Mouse (Mus musculus): ENCODE measurements at regions not wholly inside any gene's neighbourhood (a gene's known extent, or its start where the extent isn't known, plus 50 kb on each side); places are given as distances from the start of the nearest gene placed in this dataset.
A peak's percentile ranks its signal among the peaks of the same experiment; 100 is the strongest.

GRCm38 (mm10) chr2:128424236-128424635, 166.8 kb upstream of the Spdye4c start:
- 76% methylated on average over 7 of the region's 7 CpGs for WGBS
- H3K4me1 ChIP-seq: no peaks in the 10 kb centered on the region
- no peak overlapping the region for H3K4me2 ChIP-seq (replicated peaks)
- H3K4me3 ChIP-seq: no peak overlapping the region
- H3K27ac ChIP-seq: no peak overlapping the region
- H3K9me3 ChIP-seq: no peaks in the 10 kb centered on the region
- ATAC-seq (ENCODE audit: low FRiP score, low read depth): no peak
- no peaks in the 10 kb centered on the region for H3K27me3 ChIP-seq (replicated peaks)
- H3K9ac ChIP-seq: no peak overlapping the region
- no peaks in the 10 kb centered on the region for H3K36me3 ChIP-seq

GRCm38 (mm10) chr2:128427181-128427880, 163.7 kb upstream of the Spdye4c start:
- no peaks in the 10 kb centered on the region for H3K36me3 ChIP-seq
- WGBS: 88% methylated on average over 6 of the region's 6 CpGs

GRCm38 (mm10) chr2:128428154-128428553, 162.9 kb upstream of the Spdye4c start:
- Histone ChIP-seq H3K9me3 (no peaks in the 10 kb centered on the region), H3K4me2 (replicated peaks) (no peak overlapping the region), H3K4me1 (no peaks in the 10 kb centered on the region; the same call in 1 of the 2 replicates), H3K9ac (no peak overlapping the region), H3K4me3 (no peak overlapping the region), H3K36me3 (no peaks in the 10 kb centered on the region), H3K27ac (no peak overlapping the region), H3K27me3 (replicated peaks) (no peaks in the 10 kb centered on the region)
- WGBS: 11% methylated on average over 7 of the region's 7 CpGs
- no peak for ATAC-seq (ENCODE audit: low FRiP score, low read depth)

More at GRCm38 (mm10) chr2:128427181-128427880, 163.7 kb upstream of the Spdye4c start:
- H3K9ac ChIP-seq: no peak overlapping the region
- no peaks in the 10 kb centered on the region for H3K27me3 ChIP-seq (replicated peaks)
- no peak overlapping the region for H3K4me2 ChIP-seq (replicated peaks)
- no peaks in the 10 kb centered on the region; the same call in 1 of the 2 replicates for H3K4me1 ChIP-seq
- ATAC-seq (ENCODE audit: low FRiP score, low read depth): no peak
- no peak overlapping the region for H3K4me3 ChIP-seq
- H3K27ac ChIP-seq: no peak overlapping the region
- no peaks in the 10 kb centered on the region for H3K9me3 ChIP-seq

GRCm38 (mm10) chr2:128428651-128429633, 162.1 kb upstream of the Spdye4c start:
- H3K27me3 ChIP-seq (replicated peaks): no peaks in the 10 kb centered on the region
- H3K9me3 ChIP-seq: no peaks in the 10 kb centered on the region
- no peak overlapping the region for H3K9ac ChIP-seq
- H3K4me3 ChIP-seq: no peak overlapping the region
- H3K36me3 ChIP-seq: no peaks in the 10 kb centered on the region
- H3K4me1 ChIP-seq: no peaks in the 10 kb centered on the region; the same call in 1 of the 2 replicates
- no peak for ATAC-seq (ENCODE audit: low FRiP score, low read depth)
- 0 out of 2 replicates have a peak overlapping the region, but pooled peaks have one; percentile 13 for H3K4me2 ChIP-seq (replicated peaks)
- no peak overlapping the region for H3K27ac ChIP-seq
- WGBS: 70% methylated on average over 18 of the region's 18 CpGs

- WGBS: 81% methylated on average over 7 of the region's 7 CpGs
- H3K4me2 ChIP-seq (replicated peaks): no peak overlapping the region
- no peaks in the 10 kb centered on the region; the same call in 1 of the 2 replicates for H3K4me1 ChIP-seq
- H3K27ac ChIP-seq: no peak overlapping the region
- ATAC-seq (ENCODE audit: low FRiP score, low read depth): no peak
- H3K36me3 ChIP-seq: no peaks in the 10 kb centered on the region
- no peak overlapping the region for H3K4me3 ChIP-seq
- H3K9me3 ChIP-seq: no peaks in the 10 kb centered on the region
- no peak overlapping the region for H3K9ac ChIP-seq
- H3K27me3 ChIP-seq (replicated peaks): no peaks in the 10 kb centered on the region
These were observed 161.2 kb upstream of the Spdye4c start for GRCm38 (mm10) chr2:128429786-128430185.

GRCm38 (mm10) chr2:128430776-128431291, 160.2 kb upstream of the Spdye4c start:
- no peak overlapping the region for H3K9ac ChIP-seq
- no peak overlapping the region for H3K4me3 ChIP-seq
- no peak overlapping the region for H3K27ac ChIP-seq
- no peaks in the 10 kb centered on the region for H3K36me3 ChIP-seq
- no peaks in the 10 kb centered on the region; the same call in 1 of the 2 replicates for H3K4me1 ChIP-seq
- H3K9me3 ChIP-seq: no peaks in the 10 kb centered on the region
- no peak overlapping the region for H3K4me2 ChIP-seq (replicated peaks)
- no peak for ATAC-seq (ENCODE audit: low FRiP score, low read depth)
- 43% methylated on average over 9 of the region's 9 CpGs for WGBS
- no peaks in the 10 kb centered on the region for H3K27me3 ChIP-seq (replicated peaks)

GRCm38 (mm10) chr2:128431751-128432150, 159.3 kb upstream of the Spdye4c start:
- H3K27ac ChIP-seq: no peak overlapping the region
- no peak overlapping the region for H3K4me3 ChIP-seq
- H3K4me1 ChIP-seq: no peaks in the 10 kb centered on the region; the same call in 1 of the 2 replicates
- no peak overlapping the region for H3K9ac ChIP-seq
- no peaks in the 10 kb centered on the region for H3K9me3 ChIP-seq
- no peaks in the 10 kb centered on the region for H3K27me3 ChIP-seq (replicated peaks)
- WGBS: 91% methylated on average over 4 of the region's 4 CpGs
- no peak for ATAC-seq (ENCODE audit: low FRiP score, low read depth)
- H3K4me2 ChIP-seq (replicated peaks): no peak overlapping the region
- no peaks in the 10 kb centered on the region for H3K36me3 ChIP-seq

- H3K4me1 ChIP-seq: no peaks in the 10 kb centered on the region; the same call in 1 of the 2 replicates
- H3K9ac ChIP-seq: no peak overlapping the region
- no peak overlapping the region for H3K4me3 ChIP-seq
- no peak overlapping the region for H3K27ac ChIP-seq
- H3K36me3 ChIP-seq: no peaks in the 10 kb centered on the region
- no peaks in the 10 kb centered on the region for H3K9me3 ChIP-seq
- ATAC-seq (ENCODE audit: low FRiP score, low read depth): no peak
- H3K4me2 ChIP-seq (replicated peaks): no peak overlapping the region
- no peaks in the 10 kb centered on the region for H3K27me3 ChIP-seq (replicated peaks)
- WGBS: 85% methylated on average over 3 of the region's 3 CpGs
These were observed 158.3 kb upstream of the Spdye4c start for GRCm38 (mm10) chr2:128432741-128433140.

GRCm38 (mm10) chr2:128433553-128434081, 157.4 kb upstream of the Spdye4c start:
- no peak overlapping the region for H3K9ac ChIP-seq
- H3K9me3 ChIP-seq: no peaks in the 10 kb centered on the region
- H3K27ac ChIP-seq: no peak overlapping the region
- WGBS: 87% methylated on average over 9 of the region's 9 CpGs
- no peaks in the 10 kb centered on the region; the same call in 1 of the 2 replicates for H3K4me1 ChIP-seq
- no peak overlapping the region for H3K4me2 ChIP-seq (replicated peaks)
- no peaks in the 10 kb centered on the region for H3K27me3 ChIP-seq (replicated peaks)
- H3K36me3 ChIP-seq: no peaks in the 10 kb centered on the region
- no peak overlapping the region for H3K4me3 ChIP-seq
- ATAC-seq (ENCODE audit: low FRiP score, low read depth): no peak

- Histone ChIP-seq H3K4me2 (replicated peaks) (no peak overlapping the region), H3K4me3 (no peak overlapping the region), H3K9ac (no peak overlapping the region), H3K4me1 (no peaks in the 10 kb centered on the region; the same call in 1 of the 2 replicates), H3K27ac (no peak overlapping the region), H3K36me3 (no peaks in the 10 kb centered on the region), H3K27me3 (replicated peaks) (no peaks in the 10 kb centered on the region), H3K9me3 (no peaks in the 10 kb centered on the region)
- no peak for ATAC-seq (ENCODE audit: low FRiP score, low read depth)
- WGBS: 61% methylated on average over 11 of the region's 11 CpGs
These were observed 156.6 kb upstream of the Spdye4c start for GRCm38 (mm10) chr2:128434200-128434977.

- 96% methylated on average over 3 of the region's 3 CpGs for WGBS
- no peak for ATAC-seq (ENCODE audit: low FRiP score, low read depth)
- Histone ChIP-seq H3K4me1 (no peaks in the 10 kb centered on the region), H3K4me2 (replicated peaks) (no peak overlapping the region), H3K9ac (no peak overlapping the region), H3K27me3 (replicated peaks) (no peaks in the 10 kb centered on the region), H3K9me3 (no peaks in the 10 kb centered on the region), H3K4me3 (no peak overlapping the region), H3K36me3 (no peaks in the 10 kb centered on the region), H3K27ac (no peak overlapping the region)
These were observed 154.6 kb upstream of the Spdye4c start for GRCm38 (mm10) chr2:128436378-128436777.
